Mouse (Mus musculus): Measurements from ENCODE around the gene Colca2. TPM values are rescaled to one million over a fixed set of nuclear protein-coding genes. Genes with fewer than 3 reads are reported as not detected.

Colca2 gene
- polyA plus RNA-seq, 1 experiment from 2014 or later = 1.7 TPM

- Histone ChIP-seq H3K27me3 (replicated peaks; ENCODE audit: control insufficient read depth, insufficient read depth, low read length) (peaks cover 47% of the 10 kb centered on the region), H3K36me3 (ENCODE audit: control insufficient read depth, insufficient read depth) (no peaks in the 10 kb centered on the region), H3K9me3 (ENCODE audit: control insufficient read depth) (no peaks in the 10 kb centered on the region), H3K9ac (ENCODE audit: low read depth, low read length) (no peak overlapping the region), H3K4me1 (replicated peaks; ENCODE audit: control insufficient read depth, insufficient read depth, low read length) (no peaks in the 10 kb centered on the region), H3K4me3 (ENCODE audit: low read depth, low read length) (no peak overlapping the region), H3K4me2 (replicated peaks; ENCODE audit: low read depth) (no peak overlapping the region), H3K27ac (ENCODE audit: low read depth, low read length) (no peak overlapping the region)
- ATAC-seq = no peak
- 89% methylated on average over 3 of the region's 3 CpGs for WGBS
- TF ChIP-seq CTCF (IDR thresholded peaks at IDR 0.05; ENCODE audit: low read depth) = no peak
Measured at GRCm38 (mm10) chr9:51305146-51305545, 26.8 kb upstream of the Colca2 start.

- Histone ChIP-seq H3K36me3 (ENCODE audit: control insufficient read depth, insufficient read depth) (no peaks in the 10 kb centered on the region), H3K4me2 (replicated peaks; ENCODE audit: low read depth) (no peak overlapping the region), H3K9me3 (ENCODE audit: control insufficient read depth) (no peaks in the 10 kb centered on the region), H3K27me3 (replicated peaks; ENCODE audit: control insufficient read depth, insufficient read depth, low read length) (peaks cover 37% of the 10 kb centered on the region), H3K4me1 (replicated peaks; ENCODE audit: control insufficient read depth, insufficient read depth, low read length) (no peaks in the 10 kb centered on the region), H3K9ac (ENCODE audit: low read depth, low read length) (no peak overlapping the region), H3K4me3 (ENCODE audit: low read depth, low read length) (no peak overlapping the region), H3K27ac (ENCODE audit: low read depth, low read length) (no peak overlapping the region)
- no peak for ATAC-seq
- 78% methylated on average over 5 of the region's 5 CpGs for WGBS
- no peak for TF ChIP-seq CTCF (IDR thresholded peaks at IDR 0.05; ENCODE audit: low read depth)
Measured at GRCm38 (mm10) chr9:51303980-51304379, 25.6 kb upstream of the Colca2 start.

GRCm38 (mm10) chr9:51293541-51293940 is 15.2 kb upstream of the Colca2 start:
- H3K27me3 ChIP-seq (replicated peaks; ENCODE audit: control insufficient read depth, insufficient read depth, low read length) = peaks cover 12% of the 10 kb centered on the region; the same call in 1 of the 2 replicates
- H3K9ac ChIP-seq (ENCODE audit: low read depth, low read length) = no peak overlapping the region
- no peak for TF ChIP-seq CTCF (IDR thresholded peaks at IDR 0.05; ENCODE audit: low read depth)
- WGBS = 75% methylated on average over 8 of the region's 8 CpGs
- H3K4me3 ChIP-seq (ENCODE audit: low read depth, low read length) = no peak overlapping the region
- no peaks in the 10 kb centered on the region for H3K9me3 ChIP-seq (ENCODE audit: control insufficient read depth)
- no peak for ATAC-seq
- 0 out of 2 replicates have a peak, but pooled peaks cover 4% of the 10 kb centered on the region for H3K4me1 ChIP-seq (replicated peaks; ENCODE audit: control insufficient read depth, insufficient read depth, low read length)
- no peak overlapping the region for H3K27ac ChIP-seq (ENCODE audit: low read depth, low read length)
- H3K36me3 ChIP-seq (ENCODE audit: control insufficient read depth, insufficient read depth) = no peaks in the 10 kb centered on the region
- no peak overlapping the region for H3K4me2 ChIP-seq (replicated peaks; ENCODE audit: low read depth)

- no peak overlapping the region for H3K4me2 ChIP-seq (replicated peaks; ENCODE audit: low read depth)
- TF ChIP-seq CTCF (IDR thresholded peaks at IDR 0.05; ENCODE audit: low read depth) = peak; percentile 91
- WGBS = 32% methylated on average over 4 of the region's 4 CpGs
- ATAC-seq = peak; percentile 31; the same call in 1 of the 2 replicates
- no peaks in the 10 kb centered on the region for H3K9me3 ChIP-seq (ENCODE audit: control insufficient read depth)
- no peak overlapping the region for H3K4me3 ChIP-seq (ENCODE audit: low read depth, low read length)
- H3K4me1 ChIP-seq (replicated peaks; ENCODE audit: control insufficient read depth, insufficient read depth, low read length) = 0 out of 2 replicates have a peak, but pooled peaks cover 4% of the 10 kb centered on the region
- H3K36me3 ChIP-seq (ENCODE audit: control insufficient read depth, insufficient read depth) = no peaks in the 10 kb centered on the region
- H3K27ac ChIP-seq (ENCODE audit: low read depth, low read length) = no peak overlapping the region
- peaks cover 12% of the 10 kb centered on the region; the same call in 1 of the 2 replicates for H3K27me3 ChIP-seq (replicated peaks; ENCODE audit: control insufficient read depth, insufficient read depth, low read length)
- H3K9ac ChIP-seq (ENCODE audit: low read depth, low read length) = no peak overlapping the region
Measured at GRCm38 (mm10) chr9:51292674-51293073, 14.3 kb upstream of the Colca2 start.

- no peak for TF ChIP-seq CTCF (IDR thresholded peaks at IDR 0.05; ENCODE audit: low read depth)
- Histone ChIP-seq H3K27ac (ENCODE audit: low read depth, low read length) (no peak overlapping the region), H3K9me3 (ENCODE audit: control insufficient read depth) (no peaks in the 10 kb centered on the region), H3K9ac (ENCODE audit: low read depth, low read length) (no peak overlapping the region), H3K4me2 (replicated peaks; ENCODE audit: low read depth) (no peak overlapping the region), H3K36me3 (ENCODE audit: control insufficient read depth, insufficient read depth) (no peaks in the 10 kb centered on the region), H3K4me3 (ENCODE audit: low read depth, low read length) (no peak overlapping the region), H3K27me3 (replicated peaks; ENCODE audit: control insufficient read depth, insufficient read depth, low read length) (peaks cover 15% of the 10 kb centered on the region; the same call in 1 of the 2 replicates), H3K4me1 (replicated peaks; ENCODE audit: control insufficient read depth, insufficient read depth, low read length) (0 out of 2 replicates have a peak, but pooled peaks cover 4% of the 10 kb centered on the region)
- no peak for ATAC-seq
- 52% methylated on average over 4 of the region's 4 CpGs for WGBS
Measured at GRCm38 (mm10) chr9:51290980-51291379, 12.6 kb upstream of the Colca2 start.

- Histone ChIP-seq H3K9me3 (ENCODE audit: control insufficient read depth) (no peaks in the 10 kb centered on the region), H3K27me3 (replicated peaks; ENCODE audit: control insufficient read depth, insufficient read depth, low read length) (peaks cover 24% of the 10 kb centered on the region; the same call in 1 of the 2 replicates), H3K9ac (ENCODE audit: low read depth, low read length) (no peak overlapping the region), H3K4me1 (replicated peaks; ENCODE audit: control insufficient read depth, insufficient read depth, low read length) (0 out of 2 replicates have a peak, but pooled peaks cover 2% of the 10 kb centered on the region), H3K36me3 (ENCODE audit: control insufficient read depth, insufficient read depth) (no peaks in the 10 kb centered on the region), H3K27ac (ENCODE audit: low read depth, low read length) (no peak overlapping the region), H3K4me3 (ENCODE audit: low read depth, low read length) (no peak overlapping the region), H3K4me2 (replicated peaks; ENCODE audit: low read depth) (no peak overlapping the region)
- TF ChIP-seq CTCF (IDR thresholded peaks at IDR 0.05; ENCODE audit: low read depth) = no peak
- 40% methylated on average over 2 of the region's 2 CpGs for WGBS
- no peak for ATAC-seq
Measured at GRCm38 (mm10) chr9:51286079-51286478, 7.7 kb upstream of the Colca2 start.
